Mouse (Mus musculus): Measurements from ENCODE around the gene Csrp3. TPM values are rescaled to one million over a fixed set of nuclear protein-coding genes. Genes with fewer than 3 reads are reported as not detected.

Csrp3 gene
- total RNA-seq, 2 experiments from 2014 or later: 1,601 to 1,720 TPM

GRCm38 (mm10) chr7:48834989-48835626, 12.7 kb downstream of the Csrp3 start:
- DNase-seq: no peak
- intact Hi-C loops (cut with DNase I): no loop called here

- intact Hi-C loops (cut with DNase I): no loop called here
- peak in 1 of 2 experiments; percentile 41 for DNase-seq
Observed at GRCm38 (mm10) chr7:48834371-48834970, 13.4 kb downstream of the Csrp3 start.

DNA sequence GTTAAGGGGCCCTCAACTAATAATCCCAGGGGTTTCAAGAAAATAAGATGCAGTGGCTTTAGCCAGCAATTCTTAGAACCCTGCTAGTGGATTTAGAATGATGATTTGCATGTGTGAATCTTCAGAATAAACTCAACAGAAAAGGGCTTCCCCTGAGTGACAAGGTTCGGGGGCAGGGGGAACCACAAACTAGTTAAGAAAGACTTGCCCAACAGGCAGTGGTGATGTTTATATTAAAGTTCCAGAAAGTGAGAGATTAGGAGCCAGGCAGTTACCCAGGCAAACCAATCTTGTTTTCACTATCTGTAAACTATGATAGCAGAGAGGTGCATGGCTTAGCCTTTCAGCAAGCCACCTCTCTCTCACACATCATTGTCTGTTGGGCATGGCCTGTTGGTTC, 15.1 kb downstream of the Csrp3 start:
- intact Hi-C loops (cut with DNase I): no loop called here

GRCm38 (mm10) chr7:48830395-48830794, 17.4 kb downstream of the Csrp3 start:
- intact Hi-C loops (cut with DNase I): no loop called here
- peak; percentile 56 to 58 for DNase-seq

More for the DNA sequence above, 15.1 kb downstream of the Csrp3 start:
- DNase-seq: no peak

GRCm38 (mm10) chr7:48829177-48829910, 18.5 kb downstream of the Csrp3 start:
- peak; percentile 67 to 77 for DNase-seq
- intact Hi-C loops (cut with DNase I): loop anchor here (5.0 kb wide), 1 partner anchor 48 kb away; no protein-coding TSS in a partner anchor

- intact Hi-C loops (cut with DNase I): loop anchor here (5.0 kb wide), 1 partner anchor 52 kb away; no protein-coding TSS in a partner anchor
Observed at GRCm38 (mm10) chr7:48825170-48825569, 22.7 kb downstream of the Csrp3 start.

DNA sequence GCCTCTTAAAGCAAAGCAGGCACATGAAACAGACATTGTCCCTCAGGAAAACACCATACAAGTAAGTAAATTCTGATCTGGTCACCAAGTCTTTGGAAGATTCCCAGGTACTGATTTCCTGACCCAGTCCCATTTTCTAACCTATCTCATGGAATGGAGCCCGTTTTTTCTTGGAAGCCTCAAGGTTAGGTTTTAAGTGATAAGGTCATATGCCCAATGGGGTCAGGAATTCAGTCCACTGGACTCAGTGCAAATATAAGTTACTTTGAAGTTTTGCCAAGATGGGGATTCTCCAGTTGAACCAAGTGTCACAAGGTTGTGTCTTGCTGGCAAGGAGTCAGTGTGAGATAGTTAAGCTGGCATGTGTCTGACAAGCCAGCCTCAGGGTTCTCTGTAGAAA, 23.2 kb downstream of the Csrp3 start:
- intact Hi-C loops (cut with DNase I): loop anchor here (5.0 kb wide), 1 partner anchor 53 kb away; no protein-coding TSS in a partner anchor

More at GRCm38 (mm10) chr7:48825170-48825569, 22.7 kb downstream of the Csrp3 start:
- DNase-seq: no peak

GRCm38 (mm10) chr7:48823621-48824020, 24.2 kb downstream of the Csrp3 start:
- DNase-seq: no peak
- intact Hi-C loops (cut with DNase I): no loop called here

More for the DNA sequence above, 23.2 kb downstream of the Csrp3 start:
- no peak for DNase-seq

GRCm38 (mm10) chr7:48821654-48822053, 26.2 kb downstream of the Csrp3 start:
- DNase-seq: no peak

DNA sequence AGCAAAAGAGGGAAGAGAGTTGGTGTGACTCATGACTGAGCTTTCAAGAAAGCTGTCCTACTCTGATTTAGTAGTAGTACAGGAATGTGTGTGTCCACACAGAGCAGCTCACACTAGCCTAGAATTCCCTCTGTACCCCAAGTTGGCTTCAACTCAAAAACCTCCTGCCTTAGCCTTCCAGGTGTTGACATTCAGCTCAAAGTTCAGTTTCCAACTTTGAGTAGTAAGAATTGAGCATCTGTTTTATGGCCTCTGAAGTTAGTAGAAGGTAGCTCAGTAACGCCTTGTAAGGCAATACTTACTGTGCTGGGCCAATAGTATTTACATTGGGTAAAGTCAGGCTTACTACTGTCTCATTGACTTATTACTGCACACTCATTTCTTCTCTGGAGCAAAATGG, 34.2 kb downstream of the Csrp3 start:
- no peak for DNase-seq
- intact Hi-C loops (cut with DNase I): loop anchor here (2.0 kb wide), 1 partner anchor 65 kb away; no protein-coding TSS in a partner anchor

More at GRCm38 (mm10) chr7:48821654-48822053, 26.2 kb downstream of the Csrp3 start:
- intact Hi-C loops (cut with DNase I): no loop called here

DNA sequence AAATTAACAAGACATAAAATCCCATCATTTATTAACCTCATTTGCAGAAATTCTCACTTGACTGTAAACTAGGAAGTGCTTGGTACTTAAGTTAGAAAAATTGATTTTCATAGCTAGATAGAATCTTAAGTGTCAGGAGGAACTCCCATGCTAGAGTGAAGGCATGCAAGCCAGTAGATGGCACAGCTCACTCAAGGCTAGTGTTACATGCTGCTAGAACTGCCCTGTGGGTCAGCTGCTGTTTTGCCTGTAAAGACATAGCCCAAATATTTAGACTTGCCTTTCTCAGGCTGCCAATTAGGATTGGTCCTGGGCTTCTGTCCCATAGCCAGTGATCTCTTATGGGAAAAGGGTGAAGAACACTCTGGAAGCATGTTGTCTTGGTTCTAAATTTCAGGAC, 35.5 kb downstream of the Csrp3 start:
- intact Hi-C loops (cut with DNase I): loop anchor here (2.0 kb wide), 1 partner anchor 66 kb away; no protein-coding TSS in a partner anchor
- no peak for DNase-seq

- intact Hi-C loops (cut with DNase I): no loop called here
- no peak for DNase-seq
Observed at GRCm38 (mm10) chr7:48810652-48811051, 37.2 kb downstream of the Csrp3 start.

DNA sequence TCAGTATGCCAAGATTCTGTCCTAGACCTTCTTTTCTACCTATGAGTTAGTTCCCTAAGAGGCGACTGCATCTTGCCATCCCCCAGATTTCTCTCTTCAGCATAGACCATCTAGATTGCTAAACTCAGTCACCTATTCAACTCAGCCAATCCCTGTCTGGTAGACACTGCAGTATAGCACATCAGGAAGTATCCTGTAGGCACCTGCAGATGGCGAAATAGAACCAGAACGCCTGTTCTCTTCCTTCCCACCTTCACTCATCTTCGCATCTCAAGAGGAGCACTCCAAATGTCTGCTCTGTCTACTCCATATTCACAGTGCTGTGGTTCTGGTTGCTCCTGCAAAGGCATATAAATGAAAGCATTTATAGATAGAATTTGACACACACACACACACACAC, 41.2 kb downstream of the Csrp3 start:
- no peak for DNase-seq
- intact Hi-C loops (cut with DNase I): no loop called here

GRCm38 (mm10) chr7:48803381-48803780, 44.5 kb downstream of the Csrp3 start:
- DNase-seq: no peak
- intact Hi-C loops (cut with DNase I): no loop called here

DNA sequence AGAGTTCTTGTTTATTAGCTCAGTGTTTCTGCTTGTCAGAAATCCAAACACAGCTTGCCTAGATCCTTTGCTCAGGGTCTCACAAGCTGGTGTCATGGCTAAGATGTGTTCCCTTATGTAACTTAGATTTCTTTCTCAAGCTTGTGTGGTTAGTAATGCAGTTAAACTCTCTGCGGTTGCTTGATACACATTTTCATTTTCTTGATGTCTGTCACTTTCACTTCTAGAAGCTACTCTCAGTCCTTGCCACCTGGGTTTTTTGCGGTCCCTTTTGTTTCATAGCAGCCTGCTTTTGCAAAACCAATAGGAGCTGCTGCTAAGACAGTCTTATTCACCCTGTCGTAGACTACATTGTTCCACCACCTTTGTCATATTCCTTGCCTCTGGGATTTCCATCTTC, 52.7 kb downstream of the Csrp3 start:
- intact Hi-C loops (cut with DNase I): no loop called here
- no peak for DNase-seq

DNA sequence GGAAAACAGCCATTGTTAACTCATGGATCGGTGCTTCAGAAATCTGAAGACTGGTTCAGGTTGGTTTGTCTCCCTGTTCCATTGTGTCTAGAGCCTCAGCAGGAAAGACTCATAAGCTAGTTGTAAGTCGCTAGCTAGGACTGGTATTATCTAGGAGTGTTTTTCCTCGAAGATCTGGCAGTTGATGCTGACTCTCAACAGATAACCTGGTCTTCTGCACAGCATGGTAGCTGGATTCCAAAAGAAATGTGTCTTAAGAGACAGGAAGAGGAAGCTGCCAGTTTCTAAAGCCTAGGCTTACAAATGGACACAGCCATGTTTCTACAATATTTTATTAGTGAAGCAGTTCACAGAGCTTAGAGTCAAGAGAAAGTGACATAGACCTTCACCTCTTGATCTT, 56.4 kb downstream of the Csrp3 start:
- no peak for DNase-seq
- intact Hi-C loops (cut with DNase I): no loop called here

GRCm38 (mm10) chr7:48790117-48790516, 57.7 kb downstream of the Csrp3 start:
- no peak for DNase-seq
- intact Hi-C loops (cut with DNase I): no loop called here

GRCm38 (mm10) chr7:48788851-48789572, 58.8 kb downstream of the Csrp3 start, which contains the start of gene Zdhhc13:
TSS of gene Zdhhc13 (plus strand) at chr7:48789003.
- intact Hi-C loops (cut with DNase I): no loop called here
- DNase-seq: peak; percentile 93 to 95

DNA sequence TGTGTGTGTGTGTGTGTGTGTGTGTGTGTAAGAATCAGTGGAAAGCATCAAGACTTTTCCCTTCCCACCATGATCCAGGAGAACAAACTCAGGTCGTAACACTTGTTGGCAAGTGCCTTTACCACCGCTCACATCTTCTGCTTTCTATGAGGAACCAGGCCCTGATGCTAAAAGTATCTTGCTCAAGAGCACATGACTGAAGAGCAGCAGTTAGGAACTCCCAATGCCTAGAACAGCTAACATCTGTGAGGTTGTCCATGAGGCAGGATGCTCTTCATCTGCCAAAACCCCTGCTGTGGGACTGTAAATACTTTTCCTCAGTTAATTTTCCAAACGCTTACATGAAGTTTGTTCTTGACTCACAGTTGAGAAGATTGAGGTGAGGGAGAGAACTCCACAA, 59.5 kb downstream of the Csrp3 start:
- intact Hi-C loops (cut with DNase I): no loop called here
- no peak for DNase-seq

GRCm38 (mm10) chr7:48784773-48785523, 62.9 kb downstream of the Csrp3 start:
- DNase-seq: no peak
- intact Hi-C loops (cut with DNase I): no loop called here

Measured in heart, postnatal 10 days (tissue).